ENCODE assay signal across 28 mouse cellular contexts in the genomic region with DNA sequence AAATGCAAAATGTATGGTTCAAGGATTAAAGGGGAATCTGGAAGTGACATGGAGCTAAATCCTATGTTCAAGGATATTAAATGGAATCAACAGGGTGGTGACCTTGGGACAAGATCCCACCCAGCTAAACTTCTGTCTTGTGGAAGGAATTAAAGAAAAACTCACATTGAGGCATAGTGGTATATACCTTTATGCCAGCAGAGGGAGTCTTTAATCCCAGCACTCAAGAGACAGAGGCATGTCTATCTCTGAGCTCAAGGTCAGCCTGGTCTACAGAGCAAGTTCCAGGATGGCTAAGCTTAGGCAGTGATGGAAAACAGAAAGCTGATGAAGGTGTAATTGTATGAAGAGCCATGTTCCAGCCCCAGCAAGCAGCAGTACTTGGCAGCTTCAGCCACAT. TPM values are rescaled to one million over a fixed set of nuclear protein-coding genes. Genes with fewer than 3 reads are reported as not detected.
DNase-seq lines count a peak whose midpoint lies in the region; ATAC-seq and TF ChIP-seq lines count a peak whose summit lies in the region.
"Had no signal": no experiment of that assay in that cellular context is flagged by ENCODE, and none has a peak within 500 bp of the region (broad histone marks: within the 10 kb centered on the region; RNA-seq: fewer than 3 reads in every experiment).

No protein-coding gene starts in this region.

- peak; percentile 12 for DNase-seq in thymus, postnatal 0 days (ENCODE audit: low spot score)
- DNase-seq in thymus, adult 18-20 months, result no peak
- DNase-seq in heart, postnatal 36 days, result no peak
- no peak for DNase-seq in kidney, postnatal 36 days
- DNase-seq: adrenal gland, adult 2 months; cerebellum, adult 2 months; kidney, adult 8-10 months; kidney, postnatal 25 days; lung, postnatal 14 days had no signal

- ATAC-seq in intestine, postnatal 0 days, result no peak
- ATAC-seq in intestine, embryonic 15.5 days, result no peak
- ATAC-seq in common myeloid progenitor, adult 5-6 weeks (replicated peaks; ENCODE audit: low read depth, poor library complexity, severe bottlenecking), result 0 out of 2 replicates have a peak, but pooled peaks have one; percentile 58
- no peak for ATAC-seq in midbrain, embryonic 13.5 days
- ATAC-seq: hindbrain, postnatal 0 days had no signal

- H3K9ac ChIP-seq in intestine, postnatal 0 days (ENCODE audit: low read depth, low read length), result no peak overlapping the region
- H3K9ac ChIP-seq in intestine, embryonic 15.5 days, result no peak overlapping the region
- no peak overlapping the region for H3K9ac ChIP-seq in midbrain, embryonic 13.5 days (replicated peaks)
- H3K9ac ChIP-seq: heart, embryonic 13.5 days; limb, embryonic 13.5 days; liver, embryonic 14.5 days had no signal

- no peaks in the 10 kb centered on the region for H3K9me3 ChIP-seq in intestine, postnatal 0 days (ENCODE audit: control insufficient read depth)
- no peaks in the 10 kb centered on the region for H3K9me3 ChIP-seq in intestine, embryonic 15.5 days
- H3K9me3 ChIP-seq in midbrain, embryonic 13.5 days, result no peaks in the 10 kb centered on the region
- H3K9me3 ChIP-seq: embryonic facial prominence, embryonic 10.5 days had no signal

- H3K27ac ChIP-seq in intestine, postnatal 0 days (ENCODE audit: low read depth, low read length), result no peak overlapping the region
- H3K27ac ChIP-seq in intestine, embryonic 15.5 days, result no peak overlapping the region
- H3K27ac ChIP-seq in midbrain, embryonic 13.5 days, result no peak overlapping the region
- H3K27ac ChIP-seq: embryonic facial prominence, embryonic 10.5 days; heart, embryonic 13.5 days; hindbrain, postnatal 0 days; limb, embryonic 13.5 days; liver, embryonic 14.5 days had no signal

- H3K4me3 ChIP-seq in intestine, postnatal 0 days (ENCODE audit: low read depth, low read length), result no peak overlapping the region
- H3K4me3 ChIP-seq in intestine, embryonic 15.5 days (replicated peaks), result no peak overlapping the region
- no peak overlapping the region for H3K4me3 ChIP-seq in midbrain, embryonic 13.5 days (replicated peaks)
- H3K4me3 ChIP-seq: embryonic facial prominence, embryonic 10.5 days; heart, embryonic 13.5 days; limb, embryonic 13.5 days had no signal

- intact Hi-C loops in heart, postnatal 36 days (cut with DNase I), result no loop called here

- TF ChIP-seq CTCF in intestine, postnatal 0 days (IDR thresholded peaks at IDR 0.05; ENCODE audit: low read depth), result peak; percentile 39; the same call in 1 of the 2 replicates

- H3K4me2 ChIP-seq in intestine, postnatal 0 days (replicated peaks; ENCODE audit: low read depth), result no peak overlapping the region
- H3K4me2 ChIP-seq in intestine, embryonic 15.5 days (replicated peaks), result no peak overlapping the region
- no peak overlapping the region for H3K4me2 ChIP-seq in midbrain, embryonic 13.5 days (replicated peaks)
- H3K4me2 ChIP-seq: heart, embryonic 13.5 days; limb, embryonic 13.5 days had no signal

- H3K4me1 ChIP-seq in intestine, postnatal 0 days (replicated peaks; ENCODE audit: control insufficient read depth, insufficient read depth, low read length), result no peaks in the 10 kb centered on the region
- no peaks in the 10 kb centered on the region for H3K4me1 ChIP-seq in intestine, embryonic 15.5 days (replicated peaks)
- no peaks in the 10 kb centered on the region for H3K4me1 ChIP-seq in midbrain, embryonic 13.5 days (replicated peaks)
- H3K4me1 ChIP-seq: embryonic facial prominence, embryonic 10.5 days; heart, embryonic 13.5 days; limb, embryonic 13.5 days had no signal

- H3K27me3 ChIP-seq in intestine, postnatal 0 days (replicated peaks; ENCODE audit: control insufficient read depth, insufficient read depth, low read length), result no peaks in the 10 kb centered on the region
- no peaks in the 10 kb centered on the region for H3K27me3 ChIP-seq in intestine, embryonic 15.5 days (replicated peaks)
- no peaks in the 10 kb centered on the region for H3K27me3 ChIP-seq in midbrain, embryonic 13.5 days
- H3K27me3 ChIP-seq: heart, embryonic 13.5 days; limb, embryonic 13.5 days had no signal

- H3K36me3 ChIP-seq in intestine, postnatal 0 days (ENCODE audit: control insufficient read depth, insufficient read depth), result no peaks in the 10 kb centered on the region
- H3K36me3 ChIP-seq in intestine, embryonic 15.5 days, result no peaks in the 10 kb centered on the region
- no peaks in the 10 kb centered on the region for H3K36me3 ChIP-seq in midbrain, embryonic 13.5 days
- H3K36me3 ChIP-seq: embryonic facial prominence, embryonic 10.5 days; heart, embryonic 13.5 days; limb, embryonic 13.5 days had no signal

RNA-seq across cellular contexts. Expression of a gene that starts 39.3 kb away (rescaled TPM):
- not detected in 2 replicates for polyA plus RNA-seq in intestine, postnatal 0 days (2015; fragmentation: Nextera tagmentation; extraction: Ambion mirVana)
- polyA plus RNA-seq in intestine, embryonic 15.5 days (2015; fragmentation: Nextera tagmentation; extraction: Ambion mirVana), result 0.19 TPM in 1 of 2 replicates, not detected in the other
- polyA plus RNA-seq in thymus, postnatal 0 days (2015; fragmentation: Nextera tagmentation; extraction: Ambion mirVana), result 0.08 and 0.13 TPM in 2 replicates
- total RNA-seq in common myeloid progenitor, adult 5-6 weeks (2017), result not detected in 2 replicates
- not detected in 2 replicates for polyA plus RNA-seq in midbrain, embryonic 13.5 days (2015; fragmentation: Nextera tagmentation; extraction: Ambion mirVana)
- not detected for total RNA-seq in heart, postnatal 36 days (2021)
- total RNA-seq: adrenal gland, adult 2 months; gastrocnemius, adult 8-10 months; granulocyte monocyte progenitor cell, adult 5-6 weeks; hematopoietic stem cell, adult 5-6 weeks; hindbrain, postnatal 0 days; layer of hippocampus, postnatal 14 days; left cerebral cortex, postnatal 10 days; midbrain, postnatal 0 days had no signal
- polyA plus RNA-seq: adrenal gland, adult 2 months; cerebellum, adult 2 months; forebrain, embryonic 11.5 days; frontal cortex, adult 2 months; heart, embryonic 13.5 days; hindbrain, postnatal 0 days; limb, embryonic 13.5 days; midbrain, postnatal 0 days; neural tube, embryonic 11.5 days; small intestine, adult 2 months had no signal

RNA-seq across cellular contexts. Expression of a gene that starts 48.8 kb away (rescaled TPM):
- polyA plus RNA-seq in intestine, postnatal 0 days (2015; fragmentation: Nextera tagmentation; extraction: Ambion mirVana), result not detected in 2 replicates
- polyA plus RNA-seq in intestine, embryonic 15.5 days (2015; fragmentation: Nextera tagmentation; extraction: Ambion mirVana), result not detected in 2 replicates
- not detected in 2 replicates for polyA plus RNA-seq in thymus, postnatal 0 days (2015; fragmentation: Nextera tagmentation; extraction: Ambion mirVana)
- not detected in 2 replicates for total RNA-seq in common myeloid progenitor, adult 5-6 weeks (2017)
- not detected in 2 replicates for polyA plus RNA-seq in midbrain, embryonic 13.5 days (2015; fragmentation: Nextera tagmentation; extraction: Ambion mirVana)
- not detected for total RNA-seq in heart, postnatal 36 days (2021)
- total RNA-seq: adrenal gland, adult 2 months; gastrocnemius, adult 8-10 months; granulocyte monocyte progenitor cell, adult 5-6 weeks; hematopoietic stem cell, adult 5-6 weeks; hindbrain, postnatal 0 days; layer of hippocampus, postnatal 14 days; left cerebral cortex, postnatal 10 days had no signal
- polyA plus RNA-seq: adrenal gland, adult 2 months; embryonic facial prominence, embryonic 10.5 days; forebrain, embryonic 11.5 days; frontal cortex, adult 2 months; heart, embryonic 13.5 days; hindbrain, postnatal 0 days; midbrain, postnatal 0 days; neural tube, embryonic 11.5 days; small intestine, adult 2 months had no signal
